Mouse (Mus musculus) spleen, adult 2 months (tissue): ENCODE measurements around the gene Farp1. TPM values are rescaled to one million over a fixed set of nuclear protein-coding genes. Genes with fewer than 3 reads are reported as not detected.

ENCODE experiments used
- DNase-seq, 2 experiments: peaks; one replicate each; pipeline versions ENCODE4 v3.0.0 to v3.0.0-alpha.2; 2012 to 2021; ENCODE audit warnings: low spot score in 2 of 2, low read depth in 1 of 2
- H3K27ac ChIP-seq: fragments of 200-500 bp; 2 replicates; pipeline ENCODE4 v1.5.1; 2012; ENCODE audit warnings: low read length, inconsistent platforms; ENCODE audit not compliant: insufficient read depth
- H3K27me3 ChIP-seq: fragments of 200-500 bp; 2 replicates; pipeline ENCODE4 v1.6.1; 2012; ENCODE audit warnings: mild to moderate bottlenecking, moderate library complexity, low read length, inconsistent platforms; ENCODE audit not compliant: control insufficient read depth, insufficient read depth
- H3K36me3 ChIP-seq: fragments of 200-500 bp; 2 replicates; pipeline ENCODE4 v1.6.1; 2012; ENCODE audit warnings: mild to moderate bottlenecking, low read length, inconsistent platforms; ENCODE audit not compliant: control insufficient read depth, insufficient read depth
- H3K4me1 ChIP-seq: fragments of 200-500 bp; 2 replicates; pipeline ENCODE4 v1.6.1; 2011; ENCODE audit warnings: inconsistent platforms; ENCODE audit not compliant: control insufficient read depth, insufficient read depth, insufficient read length
- H3K4me3 ChIP-seq: fragments of 200-500 bp; 2 replicates; pipeline ENCODE4 v1.5.1; 2011; ENCODE audit warnings: mild to moderate bottlenecking, inconsistent platforms; ENCODE audit not compliant: insufficient read depth, insufficient read length; ENCODE audit errors: extremely low read depth
- CTCF ChIP-seq: fragments of 200-500 bp; IDR thresholded peaks from 2 replicates; pipeline ENCODE4 v1.5.1; 2011; ENCODE audit warnings: mild to moderate bottlenecking, inconsistent platforms; ENCODE audit not compliant: insufficient read depth, insufficient read length, insufficient replicate concordance; ENCODE audit errors: extremely low read depth
- POLR2A ChIP-seq: fragments of 200-500 bp; IDR thresholded peaks from 2 replicates; pipeline ENCODE4 v1.6.1; 2011; ENCODE audit warnings: low read depth, low read length, inconsistent platforms
- WGBS: fragments of 180-500 bp; shearing (Covaris S2); methylation state at CpG from one replicate; pipeline ENCODE4 v1.1.7; 2018; 5-methylcytosine and 5-hydroxymethylcytosine counted together
- polyA plus RNA-seq: library from polyadenylated mRNA; depleted of rRNA; stranded (reverse); fragments of >200 nt; gene quantifications from 2 replicates; pipeline ENCODE4 v1.2.3, GENCODE M21; 2012

The Farp1 gene
- polyA plus RNA-seq, 1 experiment, result 3.0 TPM

GRCm38 (mm10) chr14:121172065-121173036, 137.4 kb downstream of the Farp1 start:
- Histone ChIP-seq H3K36me3 (no peaks in the 10 kb centered on the region), H3K27ac (no peak overlapping the region), H3K4me3 (no peak overlapping the region), H3K27me3 (no peaks in the 10 kb centered on the region), H3K4me1 (0 out of 2 replicates have a peak, but pooled peaks cover 5% of the 10 kb centered on the region)
- DNase-seq, result no peak
- no peak for TF ChIP-seq CTCF
- TF ChIP-seq POLR2A, result no peak
- WGBS, result 83% methylated on average over 19 of the region's 19 CpGs

GRCm38 (mm10) chr14:121175385-121175784, 140.4 kb downstream of the Farp1 start:
- 33% methylated on average over 9 of the region's 9 CpGs for WGBS
- H3K27ac ChIP-seq, result no peak overlapping the region

GRCm38 (mm10) chr14:121175861-121176260, 140.9 kb downstream of the Farp1 start:
- no peak for DNase-seq
- TF ChIP-seq POLR2A (no peak), CTCF (no peak)
- WGBS, result 89% methylated on average over 4 of the region's 4 CpGs

More at GRCm38 (mm10) chr14:121175385-121175784, 140.4 kb downstream of the Farp1 start:
- no peak for TF ChIP-seq CTCF
- no peak for TF ChIP-seq POLR2A
- Histone ChIP-seq H3K36me3 (no peaks in the 10 kb centered on the region), H3K4me3 (no peak overlapping the region), H3K4me1 (0 out of 2 replicates have a peak, but pooled peaks cover 5% of the 10 kb centered on the region), H3K27me3 (no peaks in the 10 kb centered on the region)
- no peak for DNase-seq

GRCm38 (mm10) chr14:121177907-121178306, 142.9 kb downstream of the Farp1 start:
- no peaks in the 10 kb centered on the region for H3K27me3 ChIP-seq
- WGBS, result 89% methylated on average over 6 of the region's 6 CpGs
- TF ChIP-seq CTCF, result no peak
- no peak for TF ChIP-seq POLR2A

More at GRCm38 (mm10) chr14:121175861-121176260, 140.9 kb downstream of the Farp1 start:
- 0 out of 2 replicates have a peak, but pooled peaks cover 5% of the 10 kb centered on the region for H3K4me1 ChIP-seq
- H3K27ac ChIP-seq, result no peak overlapping the region
- no peaks in the 10 kb centered on the region for H3K36me3 ChIP-seq
- H3K27me3 ChIP-seq, result no peaks in the 10 kb centered on the region
- no peak overlapping the region for H3K4me3 ChIP-seq

DNA sequence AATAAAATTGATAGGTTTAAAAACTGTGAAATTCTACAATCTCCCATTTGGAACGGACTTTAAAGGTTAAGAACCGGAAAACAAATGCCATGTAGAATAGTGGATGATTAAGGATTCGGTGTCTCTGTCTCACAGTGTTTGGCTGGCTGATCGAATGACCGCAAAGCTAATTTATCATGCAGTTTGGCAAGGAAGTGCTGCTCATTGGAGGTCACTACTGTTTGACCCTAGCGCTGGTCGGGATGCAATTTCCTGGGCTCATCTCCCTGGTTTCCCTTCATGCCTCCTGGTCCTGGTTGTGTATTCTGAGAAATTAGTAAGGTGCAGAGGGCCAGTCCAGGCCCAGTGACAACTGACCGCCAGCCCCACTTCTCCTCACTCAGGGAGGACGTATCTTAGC, 145.6 kb downstream of the Farp1 start:
- no peak overlapping the region for H3K4me3 ChIP-seq
- H3K36me3 ChIP-seq, result no peaks in the 10 kb centered on the region
- no peaks in the 10 kb centered on the region for H3K27me3 ChIP-seq
- H3K27ac ChIP-seq, result no peak overlapping the region
- no peak for TF ChIP-seq CTCF
- 86% methylated on average over 9 of the region's 9 CpGs for WGBS
- DNase-seq, result no peak
- no peaks in the 10 kb centered on the region for H3K4me1 ChIP-seq

More at GRCm38 (mm10) chr14:121177907-121178306, 142.9 kb downstream of the Farp1 start:
- Histone ChIP-seq H3K36me3 (no peaks in the 10 kb centered on the region), H3K4me3 (no peak overlapping the region), H3K27ac (no peak overlapping the region), H3K4me1 (0 out of 2 replicates have a peak, but pooled peaks cover 5% of the 10 kb centered on the region)
- DNase-seq, result no peak

GRCm38 (mm10) chr14:121181798-121182197, 146.8 kb downstream of the Farp1 start:
- TF ChIP-seq CTCF, result no peak
- no peak for TF ChIP-seq POLR2A
- H3K4me1 ChIP-seq, result no peaks in the 10 kb centered on the region
- H3K4me3 ChIP-seq, result no peak overlapping the region
- H3K36me3 ChIP-seq, result no peaks in the 10 kb centered on the region
- no peak for DNase-seq
- WGBS, result 87% methylated on average over 4 of the region's 4 CpGs
- no peaks in the 10 kb centered on the region for H3K27me3 ChIP-seq
- no peak overlapping the region for H3K27ac ChIP-seq

DNA sequence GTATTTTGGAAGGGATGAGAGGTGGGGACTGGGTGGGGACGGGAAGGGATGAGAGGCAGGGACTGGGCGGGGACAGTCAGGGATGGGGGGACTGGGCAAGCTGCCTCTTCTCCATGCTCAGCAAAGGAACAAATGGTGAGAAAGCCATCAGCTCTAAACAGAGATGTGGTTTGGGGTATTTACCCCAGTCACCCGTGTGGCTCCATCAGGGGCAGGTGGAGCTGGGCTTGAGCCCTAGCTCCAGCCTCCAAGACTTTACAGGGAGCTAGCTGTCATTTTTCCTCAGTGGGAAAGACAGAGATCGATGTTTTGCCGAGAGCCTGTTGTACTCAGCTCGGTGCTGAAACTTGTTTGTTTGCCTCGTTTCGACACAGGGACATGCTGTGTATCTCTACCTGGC, 148.0 kb downstream of the Farp1 start:
- TF ChIP-seq POLR2A, result no peak
- Histone ChIP-seq H3K27ac (no peak overlapping the region), H3K4me1 (no peaks in the 10 kb centered on the region), H3K4me3 (no peak overlapping the region), H3K36me3 (no peaks in the 10 kb centered on the region), H3K27me3 (no peaks in the 10 kb centered on the region)
- DNase-seq, result no peak
- WGBS, result 83% methylated on average over 8 of the region's 8 CpGs
